Comparison of ENCODE assay signal across 7 mouse cellular contexts in the genomic region with DNA sequence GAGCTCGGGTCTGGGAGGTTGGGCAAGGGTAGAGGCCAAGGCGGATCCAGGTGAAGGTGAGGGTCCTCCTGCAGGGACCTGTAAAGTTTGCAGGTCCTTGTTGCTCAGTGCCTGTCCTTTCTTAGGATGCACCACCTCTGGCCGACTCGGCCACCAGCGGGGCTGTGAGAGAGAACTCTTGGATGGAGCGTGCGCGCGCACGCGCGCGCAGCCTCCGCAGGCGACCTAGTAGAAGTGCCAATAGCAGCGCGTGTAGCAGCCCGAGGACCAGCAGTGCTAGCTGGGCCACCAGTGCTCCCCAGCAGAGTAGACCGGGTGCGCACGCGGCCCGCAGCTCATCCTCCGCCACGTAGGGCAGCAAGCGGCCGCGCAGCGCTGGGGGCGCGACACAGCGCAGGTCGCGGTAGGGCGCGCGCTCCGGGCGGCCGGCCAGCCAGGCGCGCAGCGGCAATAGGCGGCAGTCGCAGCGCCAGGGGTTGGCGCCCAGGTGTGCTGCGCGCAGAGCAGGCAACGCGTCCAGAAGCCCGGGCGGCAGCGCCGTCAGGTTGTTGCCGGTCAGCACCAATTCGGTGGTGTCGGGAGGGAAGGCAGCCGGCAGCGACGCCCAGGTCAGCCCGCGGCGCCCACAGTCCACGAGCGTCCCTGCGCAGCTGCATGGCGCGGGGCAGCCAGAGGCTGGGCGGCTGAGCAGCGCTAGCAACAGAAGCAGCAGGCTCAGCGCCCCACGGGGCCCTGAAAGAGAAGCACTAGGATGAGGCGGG. TPM values are rescaled to one million over a fixed set of nuclear protein-coding genes. Genes with fewer than 3 reads are reported as not detected.
A peak's percentile ranks its signal among the peaks of the same experiment; 100 is the strongest.
DNase-seq lines count a peak whose midpoint lies in the region; ATAC-seq and TF ChIP-seq lines count a peak whose summit lies in the region.

No protein-coding gene starts in this region.

- peak; percentile 51 for DNase-seq in thymus, postnatal 4 days
- DNase-seq in thymus, adult 18-20 months: no peak
- peak; percentile 67 for DNase-seq in embryonic facial prominence, embryonic 10.5 days (ENCODE audit: low spot score)
- peak; percentile 67 for DNase-seq in hindbrain, embryonic 11.5 days (ENCODE audit: low spot score)
- DNase-seq in limb, embryonic 14.5 days (ENCODE audit: low spot score): no peak
- peak; percentile 67 to 76 for DNase-seq in right cerebral cortex, postnatal 10 days (ENCODE audit: low spot score in 2 of 2)
- no peak for DNase-seq in B cell, adult 2 months

- peaks cover 36% of the 10 kb centered on the region for H3K36me3 ChIP-seq in embryonic facial prominence, embryonic 10.5 days (replicated peaks)
- peaks cover 5% of the 10 kb centered on the region for H3K36me3 ChIP-seq in hindbrain, embryonic 11.5 days (ENCODE audit: control insufficient read depth, insufficient read depth, low read length)
- H3K36me3 ChIP-seq in limb, embryonic 14.5 days (ENCODE audit: control insufficient read depth, insufficient read depth, low read length): peaks cover 38% of the 10 kb centered on the region

- peak; percentile 39; the same call in 1 of the 2 replicates for ATAC-seq in hindbrain, embryonic 11.5 days (ENCODE audit: low FRiP score)
- ATAC-seq in limb, embryonic 14.5 days (ENCODE audit: low FRiP score, low read depth): peak; percentile 42; the same call in 1 of the 2 replicates

- peaks cover 99% of the 10 kb centered on the region for H3K27me3 ChIP-seq in embryonic facial prominence, embryonic 10.5 days (replicated peaks; ENCODE audit: low read depth, poor library complexity, severe bottlenecking)
- peaks cover 82% of the 10 kb centered on the region for H3K27me3 ChIP-seq in hindbrain, embryonic 11.5 days (ENCODE audit: control insufficient read depth, insufficient read depth, low read length)
- peaks cover 80% of the 10 kb centered on the region for H3K27me3 ChIP-seq in limb, embryonic 14.5 days (ENCODE audit: control insufficient read depth, insufficient read depth, low read length)

- peak overlapping the region; percentile 79 for H3K4me2 ChIP-seq in hindbrain, embryonic 11.5 days (replicated peaks; ENCODE audit: low read depth, low read length)
- H3K4me2 ChIP-seq in limb, embryonic 14.5 days (replicated peaks; ENCODE audit: low read depth, low read length, severe bottlenecking): peak overlapping the region; percentile 85

- peaks cover 36% of the 10 kb centered on the region for H3K4me1 ChIP-seq in embryonic facial prominence, embryonic 10.5 days
- peaks cover 10% of the 10 kb centered on the region for H3K4me1 ChIP-seq in hindbrain, embryonic 11.5 days (replicated peaks; ENCODE audit: control insufficient read depth, insufficient read depth, low read length)
- H3K4me1 ChIP-seq in limb, embryonic 14.5 days (ENCODE audit: control insufficient read depth, insufficient read depth, low read length): peaks cover 12% of the 10 kb centered on the region; the same call in 1 of the 2 replicates

- peak overlapping the region; percentile 65 for H3K4me3 ChIP-seq in embryonic facial prominence, embryonic 10.5 days
- H3K4me3 ChIP-seq in hindbrain, embryonic 11.5 days (ENCODE audit: low read depth, low read length): peak overlapping the region; percentile 41
- peak overlapping the region; percentile 49 for H3K4me3 ChIP-seq in limb, embryonic 14.5 days (replicated peaks; ENCODE audit: low read length)

- WGBS in embryonic facial prominence, embryonic 10.5 days: 1% methylated on average over 74 of the region's 74 CpGs
- 1% methylated on average over 63 of the region's 74 CpGs for WGBS in hindbrain, embryonic 11.5 days
- 2% methylated on average over 50 of the region's 74 CpGs for WGBS in limb, embryonic 14.5 days

- H3K27ac ChIP-seq in embryonic facial prominence, embryonic 10.5 days (replicated peaks): no peak overlapping the region
- no peak overlapping the region for H3K27ac ChIP-seq in hindbrain, embryonic 11.5 days (ENCODE audit: low read depth, low read length)
- no peak overlapping the region for H3K27ac ChIP-seq in limb, embryonic 14.5 days (replicated peaks; ENCODE audit: low read depth, low read length)

- TF ChIP-seq POLR2A in limb, embryonic 14.5 days (IDR thresholded peaks at IDR 0.05; ENCODE audit: borderline replicate concordance, extremely low read depth, insufficient read depth, insufficient read length): no peak

- no peaks in the 10 kb centered on the region for H3K9me3 ChIP-seq in embryonic facial prominence, embryonic 10.5 days
- no peaks in the 10 kb centered on the region for H3K9me3 ChIP-seq in hindbrain, embryonic 11.5 days (ENCODE audit: control insufficient read depth, low read length)
- H3K9me3 ChIP-seq in limb, embryonic 14.5 days (ENCODE audit: control insufficient read depth, low read length): no peaks in the 10 kb centered on the region

- H3K9ac ChIP-seq in hindbrain, embryonic 11.5 days (ENCODE audit: low read depth, low read length): peak overlapping the region; percentile 34; the same call in 1 of the 2 replicates
- peak overlapping the region; percentile 44 for H3K9ac ChIP-seq in limb, embryonic 14.5 days (ENCODE audit: low read depth, low read length, severe bottlenecking)

RNA-seq across cellular contexts. Expression of gene Gp1bb, which starts 1.4 kb away (rescaled TPM):
- 2.6 and 3.5 TPM in 2 replicates for polyA plus RNA-seq in embryonic facial prominence, embryonic 10.5 days (2016; fragmentation: Nextera tagmentation; extraction: Ambion mirVana)
- polyA plus RNA-seq in hindbrain, embryonic 11.5 days (2014; fragmentation: Nextera tagmentation; extraction: Ambion mirVana): 8.9 and 9.5 TPM in 2 replicates
- 3.0 and 4.5 TPM in 2 replicates for polyA plus RNA-seq in limb, embryonic 14.5 days (2012; rRNA removed)
- polyA plus RNA-seq in limb, embryonic 14.5 days (2014; fragmentation: Nextera tagmentation; extraction: Ambion mirVana): 3.7 and 4.3 TPM in 2 replicates

RNA-seq across cellular contexts. Expression of gene Gm49601, which starts 5.4 kb away (rescaled TPM):
- 3.2 and 3.6 TPM in 2 replicates for polyA plus RNA-seq in embryonic facial prominence, embryonic 10.5 days (2016; fragmentation: Nextera tagmentation; extraction: Ambion mirVana)
- 3.9 and 6.0 TPM in 2 replicates for polyA plus RNA-seq in hindbrain, embryonic 11.5 days (2014; fragmentation: Nextera tagmentation; extraction: Ambion mirVana)
- polyA plus RNA-seq in limb, embryonic 14.5 days (2012; rRNA removed): 34.5 and 42.9 TPM in 2 replicates
- polyA plus RNA-seq in limb, embryonic 14.5 days (2014; fragmentation: Nextera tagmentation; extraction: Ambion mirVana): 1.9 and 2.7 TPM in 2 replicates

RNA-seq across cellular contexts. Expression of gene Sept5, which starts 9.0 kb away (rescaled TPM):
- 30.2 and 32.2 TPM in 2 replicates for polyA plus RNA-seq in embryonic facial prominence, embryonic 10.5 days (2016; fragmentation: Nextera tagmentation; extraction: Ambion mirVana)
- polyA plus RNA-seq in hindbrain, embryonic 11.5 days (2014; fragmentation: Nextera tagmentation; extraction: Ambion mirVana): 63.4 and 64.4 TPM in 2 replicates
- 94.5 and 97.4 TPM in 2 replicates for polyA plus RNA-seq in limb, embryonic 14.5 days (2012; rRNA removed)
- polyA plus RNA-seq in limb, embryonic 14.5 days (2014; fragmentation: Nextera tagmentation; extraction: Ambion mirVana): 43.4 and 44.0 TPM in 2 replicates

RNA-seq across cellular contexts. Expression of gene Tbx1, which starts 30.3 kb away (rescaled TPM):
- 8.1 and 9.5 TPM in 2 replicates for polyA plus RNA-seq in embryonic facial prominence, embryonic 10.5 days (2016; fragmentation: Nextera tagmentation; extraction: Ambion mirVana)
- 6.4 and 7.4 TPM in 2 replicates for polyA plus RNA-seq in hindbrain, embryonic 11.5 days (2014; fragmentation: Nextera tagmentation; extraction: Ambion mirVana)
- 12.1 and 16.0 TPM in 2 replicates for polyA plus RNA-seq in limb, embryonic 14.5 days (2012; rRNA removed)
- 8.0 and 8.7 TPM in 2 replicates for polyA plus RNA-seq in limb, embryonic 14.5 days (2014; fragmentation: Nextera tagmentation; extraction: Ambion mirVana)

Comparison
In these comparisons a context has a peak if more than half of its experiments do, and no peak if none do; other contexts are left out.
1. DNase-seq: peak in thymus, postnatal 4 days (single experiment), embryonic facial prominence, embryonic 10.5 days (single experiment), hindbrain, embryonic 11.5 days (single experiment) and right cerebral cortex, postnatal 10 days (2 of 2); none in thymus, adult 18-20 months (0 of 2), limb, embryonic 14.5 days (single experiment) and B cell, adult 2 months (0 of 2).
2. Peak in every context shown above with its lines, with median percentiles within 50 percentile points of each other: H3K4me3 ChIP-seq.